Mouse (Mus musculus) lung, postnatal 4 days (tissue): ENCODE results near the gene Zfp281.

Experiments
- DNase-seq, 2 experiments: peaks; one replicate each; pipeline ENCODE4 v3.0.0; 2021

Gene Zfp281

DNA sequence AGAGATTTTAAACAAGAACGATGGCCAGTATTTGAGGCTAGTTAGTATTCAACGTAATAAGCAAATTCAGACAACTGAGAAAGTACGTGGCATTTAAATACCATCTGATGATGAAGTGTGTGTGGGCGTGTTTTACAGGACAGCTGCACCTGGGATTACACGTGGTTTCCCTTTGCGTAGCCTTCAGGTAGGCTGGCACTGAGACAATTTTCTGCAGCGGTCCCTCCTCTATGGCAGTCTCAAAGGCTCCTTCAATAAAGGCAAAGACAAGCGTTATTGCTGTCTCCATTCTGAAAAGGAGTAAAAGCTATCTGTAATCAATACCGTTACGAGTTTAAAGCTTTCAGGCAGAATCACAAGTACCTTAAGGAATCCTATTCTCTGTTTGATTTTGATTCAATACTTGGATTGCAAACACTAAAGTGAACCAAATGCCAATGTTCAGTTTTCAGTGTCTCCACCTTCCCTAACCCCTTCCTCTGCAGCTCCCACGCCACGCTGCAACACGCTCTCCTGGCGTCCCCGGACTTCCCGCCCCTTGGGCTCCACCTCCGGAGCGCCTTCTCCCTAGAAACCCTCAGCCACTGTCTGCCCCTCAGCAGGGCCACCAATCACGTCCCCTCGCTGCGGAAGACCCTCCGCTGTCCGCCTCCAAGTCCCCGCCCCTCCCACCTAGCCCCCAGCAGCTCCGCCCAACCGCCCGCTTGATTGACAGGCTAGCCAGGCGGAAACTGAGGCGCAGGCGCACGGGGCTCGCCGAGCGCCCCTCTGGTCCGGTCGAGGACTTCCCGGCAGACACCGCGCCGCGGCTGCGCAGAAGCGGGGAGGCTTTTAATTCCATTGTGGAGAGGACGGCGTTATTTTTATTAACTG, at the start of gene Zfp281:
Gene Zfp281, plus strand, starts transcription at position 756 of the 873 bp plus-strand sequence.
- peak; percentile 97 to 98 for DNase-seq

DNA sequence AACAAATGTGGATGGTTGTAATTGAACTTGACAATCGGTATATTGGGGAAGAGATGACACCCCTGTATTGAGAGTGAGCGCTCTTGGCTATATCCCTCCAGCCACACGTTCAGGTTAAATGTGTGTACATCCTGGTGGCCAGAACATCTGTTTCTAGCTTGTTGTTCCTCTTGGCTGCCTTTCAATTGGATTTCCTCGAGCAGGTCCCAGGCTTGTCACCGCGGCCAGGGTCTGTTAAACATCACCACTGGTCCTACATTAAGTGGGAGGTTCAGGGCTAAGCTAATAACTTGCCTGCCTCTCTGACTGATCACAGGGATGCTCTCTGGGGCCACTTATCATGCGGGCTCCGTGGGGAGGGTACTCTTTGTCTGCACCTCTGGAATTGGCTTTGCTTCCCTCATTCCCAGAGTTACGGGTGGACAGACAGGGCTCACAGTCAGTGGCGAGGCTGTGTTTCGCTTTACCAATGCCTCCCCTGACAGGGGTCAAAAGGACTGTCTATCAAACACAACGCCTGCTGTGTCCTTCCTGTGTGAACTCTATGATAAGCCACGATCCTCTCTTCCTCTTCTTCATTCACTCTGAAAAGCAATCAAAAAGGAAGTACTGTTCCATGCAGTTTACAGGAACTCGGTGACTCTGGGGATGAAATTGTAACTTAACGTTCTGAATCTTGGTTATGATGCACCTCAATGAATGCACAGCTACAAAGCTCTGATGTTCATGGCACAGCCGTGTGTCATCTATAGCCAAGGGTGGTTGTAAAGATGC, 46.6 kb upstream of the Zfp281 start:
- DNase-seq, result no peak

DNA sequence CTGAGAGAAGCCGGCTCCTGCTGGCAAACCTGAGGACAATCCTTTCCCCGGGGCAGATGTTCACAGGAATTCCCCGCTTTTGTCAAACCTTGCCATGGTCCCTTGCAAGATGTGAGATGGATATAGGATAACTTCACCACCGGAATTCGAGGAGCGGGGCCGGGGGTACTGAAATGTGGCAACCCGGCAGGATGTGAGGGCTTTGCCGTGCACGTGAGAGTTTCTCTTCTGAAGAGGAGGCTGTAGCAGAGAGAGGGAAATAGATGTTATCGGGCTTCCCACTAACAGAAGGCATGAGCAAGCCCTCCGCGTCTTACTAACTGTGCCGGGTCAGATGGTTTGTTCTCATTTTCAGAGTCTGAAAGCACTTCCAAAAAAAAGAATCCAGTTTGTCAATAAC, 45.3 kb upstream of the Zfp281 start:
- no peak for DNase-seq

DNA sequence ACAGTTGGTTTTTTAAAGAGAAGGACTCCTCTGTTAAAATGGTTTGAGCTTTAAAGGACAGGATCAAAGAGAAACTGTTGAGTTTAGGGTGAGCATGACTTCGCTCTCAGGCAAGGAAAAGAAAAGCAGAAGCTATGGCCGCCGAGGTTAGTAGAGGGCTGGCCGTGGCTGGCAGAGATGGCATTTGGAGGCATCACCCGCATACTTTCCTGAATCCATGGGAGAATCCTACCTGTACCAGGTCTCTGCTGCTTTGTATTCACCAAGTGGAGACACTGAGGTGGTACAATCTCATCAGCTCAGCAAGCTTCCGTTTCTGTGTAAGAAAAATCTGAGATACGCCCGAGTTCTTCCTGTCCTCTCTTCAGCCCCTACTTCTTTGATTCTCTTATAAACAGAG, 44.4 kb upstream of the Zfp281 start:
- no peak for DNase-seq

DNA sequence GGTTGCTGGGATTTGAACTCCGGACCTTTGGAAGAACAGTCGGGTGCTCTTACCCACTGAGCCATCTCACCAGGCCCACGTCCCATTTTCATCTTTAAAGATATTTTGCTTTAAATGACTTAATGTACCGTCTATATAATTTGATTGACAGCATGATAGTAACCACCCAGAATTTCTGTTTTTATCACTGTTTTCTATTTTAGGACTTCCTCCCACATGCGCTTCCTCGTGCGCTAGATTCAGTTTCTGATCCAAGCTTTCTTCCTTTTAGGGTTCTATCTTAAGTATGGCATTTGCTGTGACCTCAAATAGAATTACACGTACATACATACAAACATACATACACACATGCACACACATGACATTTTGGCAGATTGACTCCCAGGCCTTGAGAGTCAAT, 42.9 kb upstream of the Zfp281 start:
- DNase-seq, result no peak

- DNase-seq, result no peak
Measured at GRCm38 (mm10) chr1:136587761-136588405, 36.8 kb upstream of the Zfp281 start.

- DNase-seq, result no peak
Measured at GRCm38 (mm10) chr1:136588908-136589307, 35.8 kb upstream of the Zfp281 start.

GRCm38 (mm10) chr1:136592741-136593140, 32.0 kb upstream of the Zfp281 start:
- DNase-seq, result no peak

DNA sequence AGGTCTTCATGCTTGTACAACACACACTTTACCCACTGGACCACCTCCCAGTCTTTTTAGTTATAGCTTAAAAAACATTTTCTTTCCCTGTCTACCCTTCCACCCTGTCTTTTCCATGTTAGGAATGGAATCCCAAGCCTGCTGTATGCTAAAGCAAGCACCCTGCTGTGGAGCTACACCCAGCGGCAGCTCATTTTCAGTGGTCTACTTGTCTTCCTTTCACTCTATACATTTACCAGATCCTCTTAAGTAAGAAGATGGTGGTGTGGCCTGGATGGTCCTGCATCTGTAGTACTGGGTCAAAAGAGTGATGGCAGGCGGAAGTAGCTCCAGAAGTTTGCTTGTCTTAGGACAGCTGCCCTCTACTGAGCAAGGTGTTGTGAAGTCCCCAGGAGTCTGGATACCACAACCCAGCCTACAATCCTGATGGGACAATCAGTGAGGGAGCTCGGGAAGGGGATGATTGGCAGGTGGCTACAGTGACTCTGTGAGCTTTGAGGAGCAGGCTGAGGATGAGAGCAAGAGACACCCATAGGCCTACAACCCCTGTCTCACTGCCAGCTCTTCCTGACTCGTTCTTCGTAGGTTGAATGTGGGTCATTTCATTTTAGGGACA, 30.4 kb upstream of the Zfp281 start:
- no peak for DNase-seq

DNA sequence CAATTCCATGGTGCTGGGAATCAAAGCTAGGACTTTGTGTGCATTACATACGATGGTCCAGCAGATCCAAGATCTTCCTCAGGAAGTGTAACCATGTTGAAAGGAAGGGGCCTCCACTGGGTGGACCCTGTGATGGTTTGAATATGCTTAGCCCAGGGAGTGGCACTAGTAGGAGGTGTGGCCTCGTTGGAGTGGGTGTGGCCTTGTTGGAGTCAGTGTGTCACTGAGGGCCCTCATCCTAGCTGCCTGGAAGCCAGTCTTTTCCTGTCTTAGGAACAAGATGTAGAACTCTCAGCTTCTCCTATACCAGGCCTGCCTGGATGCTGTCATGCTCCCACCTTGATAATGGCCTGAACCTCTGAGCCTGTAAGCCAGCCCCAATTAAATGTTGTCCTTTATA, 27.9 kb upstream of the Zfp281 start:
- no peak for DNase-seq

GRCm38 (mm10) chr1:136598286-136598685, 26.4 kb upstream of the Zfp281 start:
- no peak for DNase-seq

DNA sequence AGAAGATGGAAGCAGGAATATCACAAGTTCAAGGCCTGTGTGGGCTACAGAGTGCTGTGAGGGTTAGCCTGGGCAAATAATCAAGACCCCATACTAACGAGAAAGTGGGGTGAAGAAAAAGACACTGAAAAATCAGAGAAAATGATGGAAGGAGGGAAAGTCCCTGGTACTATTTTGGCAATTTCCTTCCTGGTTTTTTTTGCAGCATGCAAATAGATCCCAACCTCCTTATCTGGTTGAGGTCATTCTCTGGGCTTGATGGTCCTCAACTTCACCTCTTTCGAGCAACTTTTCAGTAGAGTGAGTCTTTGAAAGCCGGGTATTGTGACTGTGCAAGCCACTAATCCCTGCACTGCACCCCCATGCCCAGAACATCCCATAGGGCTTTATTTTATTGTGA, 24.6 kb upstream of the Zfp281 start:
- no peak for DNase-seq

DNA sequence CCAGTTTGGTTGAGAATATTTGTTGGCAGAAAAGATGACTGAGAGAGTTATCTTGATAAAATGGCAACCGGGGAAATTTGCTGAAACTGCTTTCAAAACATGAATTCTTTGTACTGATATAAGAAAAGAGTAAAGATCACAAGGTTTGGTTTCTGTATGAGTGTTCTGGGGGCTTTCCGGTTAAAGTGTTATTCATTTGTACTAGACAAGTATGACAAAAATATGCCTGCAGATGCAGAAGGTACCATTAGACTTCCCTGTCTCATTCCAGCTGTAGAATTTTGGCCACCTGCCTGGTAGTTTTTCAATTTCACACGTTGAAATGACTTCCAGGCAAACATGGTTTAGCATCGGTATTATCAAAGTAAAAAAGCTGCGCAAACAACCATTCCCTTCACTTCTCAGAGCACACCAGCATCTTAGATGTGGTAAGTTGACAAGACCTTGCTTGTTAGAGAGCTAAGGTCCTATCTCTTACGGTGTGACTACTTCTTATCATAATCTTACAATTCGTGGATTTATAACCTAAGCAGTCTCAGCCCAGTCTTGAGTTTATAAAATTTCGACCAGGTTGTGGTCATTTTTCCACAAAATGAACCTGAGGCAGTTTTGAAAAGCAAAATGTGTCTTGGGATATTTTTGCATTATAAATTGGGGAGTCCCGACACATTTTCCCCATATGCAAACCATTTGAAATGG, 23.9 kb upstream of the Zfp281 start:
- DNase-seq, result no peak

DNA sequence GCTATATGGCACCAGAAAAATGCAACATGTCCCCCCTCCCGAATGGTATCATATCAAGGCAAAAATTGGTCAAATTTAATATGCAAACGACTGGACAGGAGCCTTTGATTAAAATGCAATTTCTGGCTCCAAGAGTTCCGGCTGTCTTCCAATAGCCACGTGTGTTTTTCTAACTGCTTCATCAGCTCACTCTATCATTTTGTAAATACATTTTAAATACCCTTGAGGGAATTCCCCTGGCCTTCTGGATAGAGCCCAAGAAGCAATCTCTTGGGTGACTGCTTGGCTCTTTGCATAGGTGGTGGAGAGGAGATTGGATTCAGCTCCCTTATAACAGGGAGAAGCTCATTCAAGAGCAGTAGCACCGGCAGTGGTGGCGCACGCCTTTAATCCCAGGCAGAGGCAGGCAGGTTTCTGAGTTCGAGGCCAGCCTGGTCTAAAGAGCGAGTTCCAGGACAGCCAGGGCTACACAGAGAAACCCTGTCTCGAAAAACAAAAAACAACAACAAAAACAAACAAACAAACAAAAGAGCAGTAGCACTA, 23.3 kb upstream of the Zfp281 start:
- DNase-seq, result no peak

GRCm38 (mm10) chr1:136602303-136602702, 22.4 kb upstream of the Zfp281 start:
- no peak for DNase-seq

DNA sequence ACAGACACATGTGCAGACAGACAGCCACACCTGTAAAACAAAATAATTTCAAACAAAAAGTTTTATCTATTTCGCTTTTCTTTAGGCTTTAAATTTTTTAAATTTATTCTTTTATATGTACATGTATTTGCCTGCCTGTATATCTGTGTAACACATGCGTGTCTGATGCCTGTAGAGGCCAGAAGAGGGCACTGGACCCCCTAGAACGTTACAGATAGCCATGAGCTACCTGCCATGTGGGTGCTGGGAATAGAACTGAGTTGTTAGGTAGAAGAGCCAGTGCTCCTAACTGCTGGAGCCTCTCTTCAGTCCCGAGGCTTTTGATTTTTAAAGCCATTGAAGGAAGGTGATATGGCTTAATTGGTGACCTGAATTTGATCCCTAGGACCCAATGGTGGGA, 20.5 kb upstream of the Zfp281 start:
- no peak for DNase-seq

DNA sequence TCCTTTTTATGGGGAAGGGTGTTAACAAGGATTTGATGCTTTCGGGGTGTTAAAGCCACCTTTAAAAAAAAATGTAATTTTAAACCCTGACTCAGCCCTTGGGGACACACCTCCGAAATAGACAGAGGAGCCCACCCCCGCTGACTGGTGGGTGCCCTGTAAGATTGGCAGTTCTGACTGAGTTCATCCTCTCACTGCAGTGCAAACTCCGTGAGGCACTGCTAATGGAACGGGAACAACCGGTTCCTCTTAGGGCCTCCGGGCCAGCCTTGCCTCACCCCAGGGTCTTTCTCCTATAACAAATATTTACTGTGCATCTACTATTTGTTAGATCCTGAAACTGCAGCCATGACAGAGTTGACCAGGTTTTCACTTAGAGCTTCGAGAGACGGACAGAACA, 18.9 kb upstream of the Zfp281 start:
- no peak for DNase-seq

DNA sequence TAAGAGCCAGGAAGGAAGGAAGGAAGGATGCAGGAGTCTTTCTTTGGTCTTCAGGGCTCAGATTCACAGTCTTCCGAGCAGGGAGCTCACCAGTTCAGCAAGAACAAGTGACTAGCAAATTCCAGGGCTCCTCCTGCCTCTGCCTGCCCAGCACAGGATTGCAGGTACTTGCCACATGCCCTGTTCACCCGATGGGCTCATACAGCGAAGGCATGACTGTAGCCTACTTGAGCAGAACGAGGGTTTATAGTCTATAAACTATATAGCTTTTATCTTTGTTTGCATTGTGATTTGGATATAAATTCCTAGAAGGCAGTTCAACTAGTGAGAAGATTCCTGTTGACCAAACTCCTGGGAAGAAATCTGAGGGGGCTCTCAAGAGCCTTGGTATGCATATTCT, 18.4 kb upstream of the Zfp281 start:
- no peak for DNase-seq

- DNase-seq, result no peak
Measured at GRCm38 (mm10) chr1:136608339-136609261, 16.1 kb upstream of the Zfp281 start.

- no peak for DNase-seq
Measured at GRCm38 (mm10) chr1:136611803-136612202, 12.9 kb upstream of the Zfp281 start.

DNA sequence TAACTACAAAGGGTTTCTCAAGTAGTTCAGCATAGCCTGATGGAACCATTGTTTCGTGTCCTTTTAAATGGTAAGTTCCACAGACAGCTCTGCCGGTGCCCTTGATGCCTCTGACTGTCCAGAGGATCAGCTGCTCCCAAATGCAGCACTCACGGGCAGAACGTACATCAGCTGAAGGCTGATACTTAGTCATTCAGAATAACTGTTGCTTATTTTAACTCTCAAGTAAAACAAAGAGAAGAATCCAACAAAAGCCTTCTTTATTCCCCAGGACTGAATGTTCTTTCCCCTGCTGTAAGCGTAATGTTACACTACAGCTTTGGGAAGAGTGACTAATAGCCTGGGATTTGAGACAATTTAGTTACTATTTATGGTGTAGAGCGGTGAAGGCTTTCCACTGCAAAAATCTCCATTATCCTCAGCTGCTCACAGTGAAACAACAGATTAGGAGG, 11.4 kb upstream of the Zfp281 start:
- DNase-seq, result no peak
